Mouse (Mus musculus) testis, adult 2 months (tissue): Measurements from ENCODE around the gene Tbc1d10a.

Source experiments
- CTCF ChIP-seq: fragments of 200-500 bp; IDR thresholded peaks from 2 replicates; pipeline ENCODE4 v1.5.1; 2012; ENCODE audit warnings: low read depth, mild to moderate bottlenecking, inconsistent platforms, low read length, moderate library complexity; ENCODE audit not compliant: control insufficient read depth, insufficient read depth, insufficient replicate concordance
- POLR2A ChIP-seq: fragments of 200-500 bp; IDR thresholded peaks from 2 replicates; pipeline ENCODE4 v1.6.1; 2012; ENCODE audit warnings: low read depth, mild to moderate bottlenecking, inconsistent platforms, low read length, moderate library complexity; ENCODE audit not compliant: control insufficient read depth

GRCm38 (mm10) chr11:4256846-4257607 is 70.4 kb downstream of the Tbc1d10a start, which contains the start of gene Lif:
- no peak for TF ChIP-seq POLR2A
- no peak for TF ChIP-seq CTCF
